Mouse (Mus musculus): ENCODE measurements around the gene Prps2. TPM values are rescaled to one million over a fixed set of nuclear protein-coding genes. Genes with fewer than 3 reads are reported as not detected.
"Not testable (repeated sequence)": the region's sequence is repeated elsewhere in the genome, so short reads cannot be mapped to it uniquely, and the experiment has no call there.

Prps2 gene
- 19.2 and 22.8 TPM in 2 replicates for polyA plus RNA-seq (2014; fragmentation: Nextera tagmentation; extraction: Ambion mirVana)

- Histone ChIP-seq H3K36me3 (ENCODE audit: control insufficient read depth, insufficient read depth, low read length) (no peaks in the 10 kb centered on the region), H3K9ac (ENCODE audit: low read length) (peak within 1 kb of the TSS; percentile 74), H3K4me2 (peak within 1 kb of the TSS; percentile 64), H3K27me3 (ENCODE audit: control insufficient read depth, insufficient read depth, low read length) (peaks cover 16% of the 10 kb centered on the region), H3K4me3 (ENCODE audit: low read depth, low read length) (peak within 1 kb of the TSS; percentile 47), H3K27ac (ENCODE audit: low read depth, low read length) (no peak within 1 kb of the TSS), H3K9me3 (ENCODE audit: control insufficient read depth, low read length) (no peaks in the 10 kb centered on the region), H3K4me1 (ENCODE audit: control insufficient read depth, insufficient read depth, low read length) (no peaks in the 10 kb centered on the region)
- DNase-seq (ENCODE audit: low spot score, missing footprints) (peak; percentile 93), ATAC-seq (ENCODE audit: low FRiP score) (peak; percentile 93)
- WGBS = 19% methylated on average over 41 of the region's 47 CpGs
Measured at GRCm38 (mm10) chrX:167382047-167382853, at the start of gene Prps2. Gene Prps2, minus strand, starts transcription at chrX:167382749.

- Histone ChIP-seq H3K36me3 (ENCODE audit: control insufficient read depth, insufficient read depth, low read length) (no peaks in the 10 kb centered on the region), H3K4me3 (ENCODE audit: low read depth, low read length) (no peak overlapping the region), H3K27ac (ENCODE audit: low read depth, low read length) (no peak overlapping the region), H3K9ac (ENCODE audit: low read length) (no peak overlapping the region), H3K27me3 (ENCODE audit: control insufficient read depth, insufficient read depth, low read length) (no peaks in the 10 kb centered on the region; the same call in 1 of the 2 replicates), H3K4me2 (no peak overlapping the region), H3K4me1 (ENCODE audit: control insufficient read depth, insufficient read depth, low read length) (no peaks in the 10 kb centered on the region), H3K9me3 (ENCODE audit: control insufficient read depth, low read length) (no peaks in the 10 kb centered on the region)
- ATAC-seq (ENCODE audit: low FRiP score) = no peak
- no peak for DNase-seq (ENCODE audit: low spot score, missing footprints)
- WGBS = 73% methylated on average over 1 of the region's 1 CpGs
Measured at GRCm38 (mm10) chrX:167417654-167418053, 35.1 kb upstream of the Prps2 start.

- no peaks in the 10 kb centered on the region for H3K36me3 ChIP-seq (ENCODE audit: control insufficient read depth, insufficient read depth, low read length)
- H3K4me2 ChIP-seq = no peak overlapping the region
- no peak for ATAC-seq (ENCODE audit: low FRiP score)
- H3K9me3 ChIP-seq (ENCODE audit: control insufficient read depth, low read length) = no peaks in the 10 kb centered on the region
- H3K4me3 ChIP-seq (ENCODE audit: low read depth, low read length) = no peak overlapping the region
- peaks cover 15% of the 10 kb centered on the region for H3K27me3 ChIP-seq (ENCODE audit: control insufficient read depth, insufficient read depth, low read length)
- no peak overlapping the region for H3K27ac ChIP-seq (ENCODE audit: low read depth, low read length)
- 66% methylated on average over 3 of the region's 3 CpGs for WGBS
- no peak for DNase-seq (ENCODE audit: low spot score, missing footprints)
- H3K9ac ChIP-seq (ENCODE audit: low read length) = no peak overlapping the region
- no peaks in the 10 kb centered on the region for H3K4me1 ChIP-seq (ENCODE audit: control insufficient read depth, insufficient read depth, low read length)
Measured at GRCm38 (mm10) chrX:167394940-167395339, 12.4 kb upstream of the Prps2 start.

- Histone ChIP-seq H3K36me3 (ENCODE audit: control insufficient read depth, insufficient read depth, low read length) (no peaks in the 10 kb centered on the region), H3K4me3 (ENCODE audit: low read depth, low read length) (no peak overlapping the region), H3K27ac (ENCODE audit: low read depth, low read length) (no peak overlapping the region), H3K27me3 (ENCODE audit: control insufficient read depth, insufficient read depth, low read length) (peaks cover 10% of the 10 kb centered on the region), H3K4me2 (no peak overlapping the region), H3K9ac (ENCODE audit: low read length) (no peak overlapping the region), H3K4me1 (ENCODE audit: control insufficient read depth, insufficient read depth, low read length) (no peaks in the 10 kb centered on the region), H3K9me3 (ENCODE audit: control insufficient read depth, low read length) (no peaks in the 10 kb centered on the region)
- no peak for ATAC-seq (ENCODE audit: low FRiP score)
- no peak for DNase-seq (ENCODE audit: low spot score, missing footprints)
- 52% methylated on average over 1 of the region's 1 CpGs for WGBS
Measured at GRCm38 (mm10) chrX:167386647-167387046, 4.1 kb upstream of the Prps2 start.

- peak overlapping the region; percentile 64 for H3K4me2 ChIP-seq
- H3K36me3 ChIP-seq (ENCODE audit: control insufficient read depth, insufficient read depth, low read length) = no peaks in the 10 kb centered on the region
- no peak overlapping the region for H3K27ac ChIP-seq (ENCODE audit: low read depth, low read length)
- no peaks in the 10 kb centered on the region for H3K4me1 ChIP-seq (ENCODE audit: control insufficient read depth, insufficient read depth, low read length)
- ATAC-seq (ENCODE audit: low FRiP score) (no peak), DNase-seq (ENCODE audit: low spot score, missing footprints) (no peak)
- peak overlapping the region; percentile 47 for H3K4me3 ChIP-seq (ENCODE audit: low read depth, low read length)
- no peaks in the 10 kb centered on the region for H3K9me3 ChIP-seq (ENCODE audit: control insufficient read depth, low read length)
- peaks cover 16% of the 10 kb centered on the region for H3K27me3 ChIP-seq (ENCODE audit: control insufficient read depth, insufficient read depth, low read length)
- H3K9ac ChIP-seq (ENCODE audit: low read length) = peak overlapping the region; percentile 74
- WGBS = 44% methylated on average over 7 of the region's 7 CpGs
Measured at GRCm38 (mm10) chrX:167382854-167383186, 271 bp upstream of the Prps2 start.

- peaks cover 12% of the 10 kb centered on the region for H3K27me3 ChIP-seq (ENCODE audit: control insufficient read depth, insufficient read depth, low read length)
- ATAC-seq (ENCODE audit: low FRiP score) (no peak), DNase-seq (ENCODE audit: low spot score, missing footprints) (peak; percentile 91)
- no peaks in the 10 kb centered on the region for H3K4me1 ChIP-seq (ENCODE audit: control insufficient read depth, insufficient read depth, low read length)
- peak overlapping the region; percentile 64 for H3K4me2 ChIP-seq
- no peaks in the 10 kb centered on the region for H3K9me3 ChIP-seq (ENCODE audit: control insufficient read depth, low read length)
- H3K27ac ChIP-seq (ENCODE audit: low read depth, low read length) = no peak overlapping the region
- peak overlapping the region; percentile 74 for H3K9ac ChIP-seq (ENCODE audit: low read length)
- no peaks in the 10 kb centered on the region for H3K36me3 ChIP-seq (ENCODE audit: control insufficient read depth, insufficient read depth, low read length)
- WGBS = 22% methylated on average over 18 of the region's 18 CpGs
- H3K4me3 ChIP-seq (ENCODE audit: low read depth, low read length) = peak overlapping the region; percentile 47
Measured at GRCm38 (mm10) chrX:167381583-167382046, 934 bp downstream of the Prps2 start.

- Histone ChIP-seq H3K4me2 (no peak overlapping the region), H3K4me3 (ENCODE audit: low read depth, low read length) (no peak overlapping the region), H3K27me3 (ENCODE audit: control insufficient read depth, insufficient read depth, low read length) (peaks cover 10% of the 10 kb centered on the region), H3K27ac (ENCODE audit: low read depth, low read length) (no peak overlapping the region), H3K9me3 (ENCODE audit: control insufficient read depth, low read length) (no peaks in the 10 kb centered on the region), H3K36me3 (ENCODE audit: control insufficient read depth, insufficient read depth, low read length) (no peaks in the 10 kb centered on the region), H3K4me1 (ENCODE audit: control insufficient read depth, insufficient read depth, low read length) (no peaks in the 10 kb centered on the region), H3K9ac (ENCODE audit: low read length) (no peak overlapping the region)
- WGBS = 47% methylated on average over 4 of the region's 4 CpGs
- ATAC-seq (ENCODE audit: low FRiP score) (no peak), DNase-seq (ENCODE audit: low spot score, missing footprints) (no peak)
Measured at GRCm38 (mm10) chrX:167380073-167380472, 2.5 kb downstream of the Prps2 start.

GRCm38 (mm10) chrX:167361231-167361630 lies 21.3 kb downstream of the Prps2 start:
- not testable (repeated sequence) for H3K9ac ChIP-seq (ENCODE audit: low read length); H3K9me3 ChIP-seq (ENCODE audit: control insufficient read depth, low read length); H3K4me1 ChIP-seq (ENCODE audit: control insufficient read depth, insufficient read depth, low read length); H3K4me2 ChIP-seq; H3K4me3 ChIP-seq (ENCODE audit: low read depth, low read length); H3K36me3 ChIP-seq (ENCODE audit: control insufficient read depth, insufficient read depth, low read length); DNase-seq (ENCODE audit: low spot score, missing footprints); ATAC-seq (ENCODE audit: low FRiP score); H3K27ac ChIP-seq (ENCODE audit: low read depth, low read length); H3K27me3 ChIP-seq (ENCODE audit: control insufficient read depth, insufficient read depth, low read length)
- 89% methylated on average over 3 of the region's 3 CpGs for WGBS

GRCm38 (mm10) chrX:167359704-167360103 lies 22.8 kb downstream of the Prps2 start:
- Histone ChIP-seq H3K4me3 (ENCODE audit: low read depth, low read length) (no peak overlapping the region), H3K27me3 (ENCODE audit: control insufficient read depth, insufficient read depth, low read length) (peaks cover 6% of the 10 kb centered on the region), H3K4me2 (no peak overlapping the region), H3K9me3 (ENCODE audit: control insufficient read depth, low read length) (no peaks in the 10 kb centered on the region), H3K9ac (ENCODE audit: low read length) (no peak overlapping the region), H3K4me1 (ENCODE audit: control insufficient read depth, insufficient read depth, low read length) (no peaks in the 10 kb centered on the region), H3K36me3 (ENCODE audit: control insufficient read depth, insufficient read depth, low read length) (no peaks in the 10 kb centered on the region), H3K27ac (ENCODE audit: low read depth, low read length) (no peak overlapping the region)
- ATAC-seq (ENCODE audit: low FRiP score) (no peak), DNase-seq (ENCODE audit: low spot score, missing footprints) (no peak)
- 93% methylated on average over 7 of the region's 7 CpGs for WGBS

All from midbrain, embryonic 11.5 days (tissue).